Mouse (Mus musculus): Measurements from ENCODE around the gene Zmiz1.

Gene Zmiz1

DNA sequence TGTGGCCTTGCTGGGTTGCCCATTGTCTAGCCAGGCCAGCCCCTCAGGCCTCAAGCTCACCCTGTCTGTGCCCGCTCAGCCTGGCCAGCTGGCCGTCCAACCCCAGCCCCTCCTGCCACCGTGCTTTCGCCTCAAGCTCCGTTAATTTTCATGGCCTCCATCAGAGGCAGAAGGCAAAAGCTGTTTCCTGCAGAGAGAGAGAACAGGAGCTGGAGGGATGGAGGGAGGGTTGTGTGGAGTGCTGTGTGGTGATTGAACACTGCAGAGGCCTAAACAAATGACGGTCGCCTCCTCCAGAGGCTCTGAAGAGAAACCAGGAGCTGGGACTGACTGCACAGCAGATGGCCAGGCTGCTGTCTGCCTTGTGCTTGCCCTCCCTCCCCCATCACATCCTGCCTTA lies 164.7 kb downstream of the Zmiz1 start:
- DNase-seq, result no peak

DNA sequence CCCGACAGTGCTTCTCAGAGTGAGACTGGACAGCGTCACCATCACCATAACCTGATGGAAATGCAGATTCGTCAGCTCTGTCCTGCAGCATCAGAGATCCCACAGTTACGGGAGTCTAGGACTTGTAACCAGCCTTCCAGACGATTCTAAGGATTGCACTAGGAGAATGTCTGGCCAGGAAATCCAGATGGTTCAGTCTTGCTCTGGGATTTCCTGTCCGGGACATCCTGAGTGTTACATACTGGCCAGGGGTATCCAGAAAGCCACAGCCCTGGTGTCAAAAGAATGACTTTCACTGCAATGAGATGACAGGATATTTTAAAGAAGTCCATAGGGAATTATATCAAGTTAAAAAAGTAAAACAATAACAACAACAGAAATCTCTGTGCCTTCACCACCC lies 165.7 kb downstream of the Zmiz1 start:
- no peak for DNase-seq

DNA sequence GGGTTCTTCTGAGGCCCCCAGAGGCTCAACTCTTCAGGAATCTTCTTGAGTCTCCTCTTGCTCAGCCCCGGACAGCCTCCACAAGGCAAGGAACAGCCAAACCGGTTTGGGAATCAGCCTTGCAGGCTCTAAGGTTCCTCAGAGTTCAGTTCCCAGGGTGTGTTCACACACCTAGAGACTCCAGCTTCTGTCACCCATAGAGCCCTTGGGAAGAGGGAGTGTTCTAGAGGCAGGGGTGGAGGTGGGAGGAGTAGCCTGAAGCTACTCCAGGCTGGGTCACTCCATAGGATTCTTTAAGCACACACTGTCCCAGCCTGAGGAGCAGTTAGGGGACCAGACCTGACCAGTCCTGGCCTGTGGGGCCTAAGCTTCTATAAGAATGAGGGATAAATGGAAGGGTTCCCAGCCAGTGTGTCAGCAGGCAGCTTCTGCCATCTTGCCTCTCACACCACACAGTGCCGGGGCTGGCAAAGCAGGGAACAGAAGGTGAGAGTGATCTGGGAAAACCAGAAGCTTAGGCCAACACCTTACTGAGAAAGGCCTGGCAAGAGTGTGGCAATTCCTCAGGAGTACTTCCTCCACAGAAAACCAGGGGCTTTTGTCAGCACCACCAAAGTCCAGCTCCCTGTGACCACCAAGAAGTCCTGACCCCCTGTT lies 168.7 kb downstream of the Zmiz1 start:
- DNase-seq, result no peak

DNA sequence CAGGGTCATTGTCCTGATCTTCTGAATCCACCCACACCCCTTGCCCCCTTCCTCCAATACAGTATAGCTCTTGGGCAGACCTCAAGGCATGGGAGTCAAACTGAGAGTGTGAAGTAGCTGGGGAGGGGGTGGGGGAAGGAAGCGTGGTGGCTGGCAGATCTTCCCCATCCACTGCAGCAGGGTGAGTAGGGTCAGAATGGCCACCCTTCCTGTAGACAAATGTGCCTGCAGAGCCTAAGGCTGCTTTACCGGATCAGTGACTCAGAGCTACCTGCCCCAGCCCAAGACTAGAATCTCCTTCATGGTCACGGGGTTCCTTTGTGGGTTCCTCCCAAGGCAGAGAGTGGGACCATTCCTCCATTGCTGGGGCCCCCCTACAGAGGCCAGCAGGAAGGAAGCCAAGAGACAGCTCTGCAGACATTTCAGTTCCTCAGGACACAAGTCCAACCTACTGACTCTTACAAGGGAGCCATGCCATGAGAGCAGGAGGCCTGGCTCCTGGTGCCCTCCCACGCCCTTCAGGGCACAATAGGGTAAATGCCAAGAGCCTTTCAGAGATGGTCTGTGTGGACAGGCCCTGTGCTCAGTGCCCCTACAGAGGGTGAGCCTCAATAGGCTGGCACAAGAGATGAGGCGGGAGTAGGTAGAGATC lies 169.6 kb downstream of the Zmiz1 start:
- no peak for DNase-seq

DNA sequence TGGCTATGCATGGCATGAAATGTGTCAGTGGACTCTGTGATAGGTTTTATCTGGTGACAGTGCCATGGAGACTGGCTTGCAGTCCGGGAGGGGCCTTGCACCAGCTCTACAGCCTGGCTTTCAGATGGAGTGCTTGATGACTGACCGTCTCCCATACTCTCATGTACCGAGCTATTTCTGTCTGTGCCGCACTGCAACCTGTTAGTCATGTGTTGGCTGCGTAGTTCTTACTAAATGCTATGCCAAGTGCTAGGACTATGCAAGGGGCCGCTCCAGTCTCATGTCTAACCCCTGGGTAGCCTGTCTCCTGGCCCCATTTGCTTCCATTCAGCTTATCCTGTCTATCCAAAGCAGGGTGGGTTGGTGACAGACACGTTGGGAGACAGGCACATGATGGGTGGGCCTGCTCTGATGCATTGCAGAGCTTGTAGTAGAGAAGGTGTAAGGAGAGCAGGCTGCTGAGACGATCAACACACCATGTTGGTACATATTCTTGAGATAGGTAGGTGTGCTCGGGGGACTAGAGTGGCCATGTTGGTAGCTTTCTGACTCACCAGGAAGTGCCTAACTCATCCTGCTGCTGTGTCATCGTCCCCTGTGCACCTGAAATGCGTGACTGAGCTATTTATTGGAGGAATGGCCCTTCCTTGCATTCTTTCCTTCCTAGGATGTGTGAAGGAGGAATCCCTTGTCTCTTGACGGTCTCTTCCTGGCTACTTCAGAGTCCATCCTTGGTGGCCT lies 171.1 kb downstream of the Zmiz1 start:
- DNase-seq, result no peak

DNA sequence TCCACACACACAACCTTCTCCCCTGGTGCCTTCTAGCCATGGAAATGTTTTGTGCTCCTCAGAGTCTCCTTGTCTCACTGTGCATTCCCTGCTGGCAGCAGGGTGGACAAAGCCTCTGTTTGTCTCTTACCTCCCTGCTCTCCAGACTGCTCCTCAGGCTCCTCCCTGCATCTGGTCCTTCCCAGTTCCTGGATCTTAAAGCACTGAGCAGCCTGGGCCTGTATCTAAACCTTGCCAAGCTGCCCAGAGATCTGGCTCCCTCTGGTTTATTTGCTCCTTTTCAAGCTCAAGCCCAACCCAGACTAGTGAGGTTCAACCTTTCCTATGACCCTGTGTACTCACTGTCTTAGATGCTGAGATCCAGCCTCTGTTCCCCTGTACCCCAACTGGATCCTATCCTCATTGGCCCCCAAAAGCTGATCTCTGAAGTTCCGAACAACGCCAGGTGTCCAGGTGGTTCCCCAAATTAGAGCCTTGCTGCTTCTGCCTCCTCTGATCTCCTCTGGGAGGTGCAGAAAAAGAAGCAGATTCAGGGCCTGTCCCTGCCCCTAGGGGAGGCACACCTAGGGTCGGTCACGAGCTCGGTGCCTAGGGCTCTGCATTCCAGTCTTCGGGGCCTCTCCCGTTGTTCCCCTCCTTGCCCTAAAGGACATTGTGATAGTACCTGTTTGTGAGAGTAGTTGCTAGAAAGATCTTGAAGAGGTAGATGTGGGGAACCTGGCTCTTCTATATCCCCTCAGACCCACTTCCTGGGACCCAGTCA lies 171.8 kb downstream of the Zmiz1 start:
- DNase-seq, result no peak

DNA sequence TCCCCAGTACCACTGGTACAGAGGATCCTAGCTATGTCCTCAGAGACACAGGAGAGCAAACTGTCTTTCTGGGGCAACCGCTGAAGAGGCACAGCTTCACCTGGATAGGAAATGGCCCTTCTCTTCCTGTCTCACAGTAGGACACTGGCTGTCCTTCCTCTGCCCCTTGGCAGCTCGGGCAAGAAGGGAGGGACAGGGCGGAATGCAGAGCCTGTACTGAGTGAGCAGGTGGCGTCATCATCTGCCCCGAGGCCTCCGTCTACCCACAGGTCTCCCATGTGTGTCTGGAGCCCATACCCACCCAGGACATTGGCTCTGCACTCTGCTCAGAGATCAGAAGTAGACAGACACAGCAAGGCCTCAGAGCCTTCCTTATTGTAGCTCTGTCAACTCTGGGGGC lies 172.5 kb downstream of the Zmiz1 start:
- DNase-seq, result no peak

DNA sequence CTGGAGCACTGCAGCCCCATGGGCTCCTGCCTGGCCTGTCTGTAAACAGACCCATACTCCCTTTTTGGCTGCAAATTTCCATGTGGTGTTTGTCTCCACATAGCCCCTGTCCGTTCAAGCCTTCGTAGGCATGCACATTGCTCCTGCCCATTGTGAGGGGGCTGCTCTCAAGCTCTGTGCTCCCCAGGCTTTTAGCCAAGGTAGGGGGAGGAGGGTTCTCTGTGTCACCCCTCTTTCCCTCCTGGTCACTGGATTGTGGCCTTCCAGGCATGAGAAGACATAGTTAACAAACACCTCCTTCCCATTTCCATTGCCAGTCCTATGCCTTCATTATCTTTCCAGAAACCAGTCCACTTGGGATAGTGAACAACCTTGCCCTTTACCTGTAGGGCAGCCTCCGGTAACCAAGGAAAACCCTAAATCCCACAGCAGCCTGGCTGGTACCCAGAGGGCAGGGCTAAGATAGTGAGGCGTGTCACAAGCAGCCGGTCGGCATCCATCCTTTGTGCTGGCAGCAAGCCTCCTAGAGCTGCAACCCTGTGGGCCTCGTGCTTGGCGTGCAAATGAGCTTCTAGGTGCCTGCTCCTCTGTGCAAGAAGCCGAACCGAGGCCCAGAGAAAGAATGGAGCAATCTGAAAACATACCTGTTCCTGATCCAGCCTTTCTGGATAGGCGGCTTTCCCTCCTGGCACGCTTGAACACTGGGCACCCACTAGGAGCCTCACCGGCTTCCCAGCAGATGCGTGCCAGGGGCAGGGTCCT lies 174.7 kb downstream of the Zmiz1 start:
- DNase-seq, result no peak

DNA sequence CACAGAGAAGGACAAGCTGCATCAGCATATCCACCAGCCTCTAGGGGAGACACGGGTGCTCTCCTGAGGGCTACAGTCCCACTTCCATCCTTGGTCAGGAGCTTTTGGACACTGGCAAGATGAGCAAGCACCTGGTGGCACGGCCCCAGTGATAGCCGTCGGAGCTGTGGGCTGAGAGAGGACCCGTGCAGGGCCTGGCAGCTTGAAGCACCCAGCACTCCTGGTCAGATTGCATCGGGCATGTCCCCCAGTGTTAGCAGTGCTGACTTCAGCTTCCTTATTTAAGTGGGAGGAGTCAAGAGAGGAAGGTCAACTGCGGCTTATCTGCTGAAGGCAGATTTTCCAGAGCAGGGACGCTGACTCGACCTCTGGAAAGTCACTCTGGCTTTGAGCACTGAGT lies 175.3 kb downstream of the Zmiz1 start:
- peak; percentile 50 for DNase-seq

DNA sequence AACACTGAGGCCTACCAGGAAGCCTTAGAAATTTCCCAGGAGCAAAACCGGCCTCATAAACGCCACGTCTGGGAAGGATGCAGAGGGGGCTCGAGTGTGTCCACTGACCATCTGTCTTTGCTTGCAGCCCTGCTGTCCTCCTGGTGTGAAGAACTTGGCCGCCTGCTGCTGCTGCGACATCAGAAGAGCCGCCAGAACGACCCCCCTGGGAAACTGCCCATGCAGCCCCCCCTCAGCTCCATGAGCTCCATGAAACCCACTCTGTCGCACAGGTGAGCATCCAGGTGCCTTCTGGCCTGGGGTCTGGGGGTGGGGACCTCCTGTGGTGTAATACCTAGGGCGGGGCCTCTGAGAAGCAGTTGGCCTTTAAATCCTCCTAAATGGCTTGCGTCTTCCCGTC lies 176.8 kb downstream of the Zmiz1 start:
- DNase-seq, result no peak

DNA sequence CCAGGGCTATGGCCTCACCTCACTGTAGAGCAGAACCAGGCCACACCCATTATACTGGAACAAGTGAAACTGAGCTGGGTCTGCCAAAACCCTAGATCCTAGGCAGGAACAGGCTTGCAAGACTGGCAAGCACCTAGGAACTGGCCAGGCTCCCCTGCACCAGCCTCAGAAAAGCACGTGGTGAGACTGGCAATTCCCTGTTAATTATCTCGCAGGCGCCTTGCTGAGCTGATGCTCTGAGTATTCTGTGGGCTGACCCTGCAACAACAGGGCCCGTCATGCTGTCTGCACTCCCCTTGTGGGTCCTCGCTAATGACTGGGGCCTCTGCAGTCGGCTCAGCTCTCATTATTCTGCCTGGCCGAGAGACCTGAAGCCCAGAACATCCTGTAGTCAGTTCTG lies 177.3 kb downstream of the Zmiz1 start:
- DNase-seq, result no peak

DNA sequence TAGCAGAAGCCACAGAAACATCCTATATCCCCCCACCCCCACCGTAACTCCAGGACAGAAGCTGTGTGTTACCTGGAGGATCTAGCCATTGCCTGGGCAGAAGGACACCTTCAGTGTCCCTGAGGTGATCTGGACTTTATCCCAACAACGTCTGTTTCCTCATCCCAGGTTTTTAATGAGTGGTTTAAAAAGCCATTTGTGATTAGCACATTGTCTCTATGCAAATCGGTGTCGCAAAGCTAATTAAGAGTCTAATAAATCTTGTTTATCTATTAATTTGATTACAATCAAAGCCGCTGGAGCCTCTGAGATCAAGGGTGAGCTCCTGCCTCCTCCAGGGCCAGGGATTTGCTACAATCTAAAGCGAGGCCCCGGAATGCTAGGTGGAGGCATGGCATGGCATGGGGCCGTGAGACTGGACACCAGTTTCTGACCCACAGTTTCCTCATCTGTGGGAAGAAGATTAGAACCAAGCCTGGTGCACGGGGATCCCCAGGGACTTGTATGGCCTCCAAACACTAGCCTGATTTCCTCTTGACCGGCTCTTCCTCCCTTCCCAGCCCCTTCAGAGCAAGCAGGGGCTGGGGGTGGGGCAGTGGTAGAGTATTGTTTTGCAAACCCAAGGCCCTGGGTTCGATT lies 180.3 kb downstream of the Zmiz1 start:
- no peak for DNase-seq

DNA sequence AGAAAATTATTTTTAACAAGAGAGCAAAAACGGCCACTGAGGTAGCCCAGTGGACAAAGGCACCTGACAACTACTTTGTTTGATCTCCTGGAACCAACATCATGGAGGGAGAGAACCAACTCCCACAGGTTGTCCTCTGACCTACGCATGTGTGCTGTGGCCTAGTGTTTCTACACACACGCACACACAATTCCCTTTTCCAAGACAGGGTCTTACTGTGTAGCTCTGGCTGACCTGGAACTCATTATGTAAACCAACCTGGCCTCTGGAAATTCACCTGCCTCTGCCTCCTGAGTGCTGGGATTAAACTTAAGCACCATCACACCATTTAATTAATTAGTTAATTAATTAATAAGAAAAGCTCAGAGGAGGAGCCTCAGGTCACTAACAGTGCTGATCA lies 181.0 kb downstream of the Zmiz1 start:
- no peak for DNase-seq

DNA sequence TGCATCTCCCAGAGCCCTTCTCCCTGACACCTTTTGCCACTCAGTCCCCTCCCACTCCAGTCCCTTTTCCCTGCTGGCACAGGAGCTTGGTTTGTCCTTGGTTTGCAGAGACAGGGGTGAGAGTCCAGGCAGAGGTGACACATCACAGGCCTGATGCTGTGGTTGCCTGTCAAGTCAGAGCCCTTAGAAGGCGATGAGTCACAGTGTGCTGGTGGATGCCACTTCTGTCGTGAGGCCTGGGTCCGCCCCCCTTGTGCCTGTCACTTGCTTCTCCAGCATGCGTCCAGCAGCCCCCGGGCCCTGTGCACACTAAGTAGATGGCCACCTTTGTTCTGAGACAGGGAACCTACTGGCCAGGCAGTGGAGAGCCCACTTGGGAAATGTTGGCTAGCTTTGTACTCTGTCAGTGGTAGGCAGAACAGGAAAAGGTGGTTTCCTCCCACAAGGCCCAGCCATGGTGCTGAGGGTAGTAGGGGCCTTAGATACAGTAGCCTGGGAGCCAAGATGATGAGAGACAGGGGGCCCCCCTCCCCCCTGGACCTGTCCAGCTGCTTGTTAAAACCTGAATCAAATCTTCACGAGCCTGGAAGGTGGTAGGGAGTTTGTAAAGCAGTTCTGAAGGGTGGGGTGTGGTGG lies 181.6 kb downstream of the Zmiz1 start:
- DNase-seq, result no peak

DNA sequence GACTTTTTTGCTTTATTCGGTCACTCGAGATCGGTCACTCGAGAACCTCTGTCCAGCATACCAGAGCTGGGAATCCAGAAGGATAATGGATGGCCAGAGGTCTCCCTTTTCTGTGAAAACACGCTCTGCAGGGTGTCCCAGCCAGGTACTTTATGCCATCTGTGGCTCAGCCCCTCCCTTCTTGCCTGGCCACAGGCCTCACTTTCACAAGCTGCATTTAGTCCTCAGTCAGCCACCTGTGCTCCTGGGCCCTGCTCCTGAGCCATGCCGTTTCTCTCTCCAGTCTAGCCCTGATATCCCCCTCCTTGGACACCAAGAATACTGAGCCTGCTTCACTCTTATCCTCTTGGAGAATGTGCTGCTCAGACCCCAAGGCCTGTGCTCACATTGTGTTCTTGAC lies 182.1 kb downstream of the Zmiz1 start:
- no peak for DNase-seq

DNA sequence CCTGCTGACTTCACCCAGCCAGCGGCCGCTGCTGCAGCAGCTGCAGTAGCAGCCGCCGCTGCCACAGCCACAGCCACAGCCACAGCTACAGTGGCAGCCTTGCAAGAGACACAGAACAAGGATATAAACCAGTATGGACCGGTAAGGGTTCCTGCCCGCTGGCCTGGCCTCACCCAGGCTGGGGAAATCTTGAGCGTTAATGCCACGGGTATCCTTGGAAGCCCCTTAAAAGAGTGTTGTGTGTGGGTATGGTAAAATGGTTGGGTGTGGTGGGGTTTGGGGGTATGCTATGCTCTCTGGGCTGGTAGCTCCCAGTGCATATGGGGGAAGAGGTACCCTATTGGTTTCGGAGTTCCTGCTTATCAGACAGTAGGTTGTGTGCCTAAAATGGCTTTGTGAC lies 186.7 kb downstream of the Zmiz1 start:
- no peak for DNase-seq

DNA sequence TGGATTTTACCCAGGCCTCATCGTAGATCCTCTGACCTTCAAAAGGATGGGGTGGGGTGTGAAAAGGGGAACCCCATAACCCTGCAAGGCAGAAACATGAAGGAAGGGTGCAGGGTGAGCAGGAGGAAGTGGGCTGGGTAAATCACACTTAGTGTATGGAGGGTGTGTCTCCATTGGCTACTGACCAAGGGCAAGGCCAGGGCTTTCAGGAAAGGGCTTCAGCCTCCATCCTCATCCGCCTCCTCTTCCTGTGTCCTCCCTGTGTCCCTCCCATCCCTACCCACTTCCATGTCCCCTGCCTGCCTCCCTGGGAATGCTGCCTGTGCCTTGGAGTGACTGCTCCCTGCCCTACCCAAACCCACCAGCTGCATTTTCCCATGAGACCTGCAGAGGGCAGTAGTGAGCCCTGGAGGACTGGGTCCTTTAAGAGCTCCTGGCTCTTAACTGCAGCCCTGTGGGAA lies 187.2 kb downstream of the Zmiz1 start:
- peak; percentile 39 for DNase-seq

DNA sequence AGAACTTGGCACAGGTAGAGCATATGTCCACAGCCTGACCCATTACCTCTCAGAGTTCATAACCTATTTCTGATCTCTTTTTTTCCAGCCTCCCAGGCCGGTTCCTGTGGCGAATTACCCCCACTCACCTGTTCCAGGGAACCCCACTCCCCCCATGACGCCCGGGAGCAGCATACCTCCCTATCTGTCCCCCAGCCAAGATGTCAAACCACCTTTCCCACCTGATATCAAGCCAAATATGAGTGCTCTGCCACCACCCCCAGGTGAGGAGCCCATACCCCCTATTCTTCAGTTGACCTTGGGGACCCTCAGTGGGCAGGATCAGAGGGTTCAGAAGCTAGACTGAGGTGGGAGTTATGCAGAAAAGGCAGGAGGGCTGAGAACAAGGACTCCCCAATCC lies 192.1 kb downstream of the Zmiz1 start:
- no peak for DNase-seq

DNA sequence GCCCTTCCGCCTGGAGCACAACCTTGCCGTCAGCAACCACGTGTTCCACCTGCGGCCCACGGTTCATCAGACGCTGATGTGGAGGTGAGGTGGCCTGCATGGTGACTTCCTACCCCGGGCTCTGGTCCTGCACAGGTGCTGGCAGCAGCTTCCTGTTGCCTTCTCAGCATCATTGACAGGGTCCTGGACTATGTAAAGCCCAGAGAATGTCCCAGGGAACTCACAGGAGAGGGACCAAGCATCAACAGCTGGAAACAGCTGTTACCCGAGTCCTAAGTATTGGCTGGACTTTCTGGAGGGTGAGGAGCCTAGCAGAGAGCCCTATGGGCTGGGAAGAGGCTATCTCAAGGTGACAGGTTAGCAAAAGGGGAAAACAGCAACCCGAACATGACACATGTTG lies 192.9 kb downstream of the Zmiz1 start:
- no peak for DNase-seq

DNA sequence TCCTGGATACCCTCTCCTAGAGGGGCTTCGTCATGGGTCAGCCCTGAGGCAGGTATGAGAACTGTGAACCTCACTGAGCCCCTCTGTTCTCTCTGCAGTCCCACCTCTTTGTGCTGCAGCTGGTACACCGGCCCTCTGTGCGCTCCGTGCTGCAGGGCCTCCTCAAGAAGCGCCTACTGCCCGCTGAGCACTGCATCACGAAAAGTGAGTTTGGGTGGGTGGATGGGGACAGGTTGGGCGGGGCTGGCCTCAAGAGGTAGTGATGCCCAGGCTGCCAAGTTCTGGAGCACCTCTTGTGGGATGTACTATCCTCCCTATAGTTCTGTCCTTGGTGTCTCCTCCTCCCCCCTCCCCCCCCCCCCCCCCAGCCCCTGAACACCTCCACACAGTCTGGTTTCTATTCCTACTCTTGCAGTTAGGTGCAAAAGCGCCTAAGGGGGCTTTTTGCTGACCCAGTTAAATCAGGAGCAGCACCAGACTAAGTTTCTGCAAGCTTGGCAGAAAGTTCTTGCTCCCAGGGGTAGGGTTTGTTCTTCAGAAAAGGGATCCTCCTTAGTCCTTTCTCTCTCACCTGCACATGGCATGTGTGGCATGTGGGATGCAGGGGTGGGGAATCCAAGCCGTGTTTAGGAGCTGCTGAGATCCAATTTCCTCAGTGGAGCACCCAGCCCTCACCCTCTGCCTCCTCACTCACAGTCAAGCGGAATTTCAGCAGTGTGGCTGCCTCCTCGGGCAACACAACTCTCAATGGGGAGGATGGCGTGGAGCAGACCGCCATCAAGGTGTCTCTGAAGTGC lies 195.6 kb downstream of the Zmiz1 start:
- no peak for DNase-seq

DNA sequence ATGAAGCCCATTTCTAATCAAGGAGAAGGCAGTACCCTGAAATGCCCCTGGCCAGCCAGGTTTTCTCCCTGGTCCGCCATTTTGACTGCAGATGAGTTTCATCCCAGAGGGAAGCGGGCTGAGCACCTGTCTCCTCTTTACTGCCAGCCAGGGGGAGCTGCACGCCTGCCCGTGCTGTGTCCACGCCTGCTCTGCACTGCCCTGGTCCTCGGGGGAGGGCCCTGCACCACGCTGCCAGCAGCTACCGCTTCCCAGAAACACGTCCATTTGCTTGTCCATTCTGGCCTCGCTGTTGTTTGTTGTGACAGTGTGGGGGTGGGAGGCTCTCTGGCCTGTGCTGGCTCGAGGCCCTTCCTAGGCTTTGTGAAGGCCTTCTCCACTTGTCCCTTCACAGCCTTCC lies 201.7 kb downstream of the Zmiz1 start:
- DNase-seq, result peak; percentile 37
